Mouse (Mus musculus): ENCODE results near the gene Ctsk. TPM values are rescaled to one million over a fixed set of nuclear protein-coding genes. Genes with fewer than 3 reads are reported as not detected.

The Ctsk gene
- polyA plus RNA-seq, 1 experiment from 2014 or later: 2.4 TPM

DNA sequence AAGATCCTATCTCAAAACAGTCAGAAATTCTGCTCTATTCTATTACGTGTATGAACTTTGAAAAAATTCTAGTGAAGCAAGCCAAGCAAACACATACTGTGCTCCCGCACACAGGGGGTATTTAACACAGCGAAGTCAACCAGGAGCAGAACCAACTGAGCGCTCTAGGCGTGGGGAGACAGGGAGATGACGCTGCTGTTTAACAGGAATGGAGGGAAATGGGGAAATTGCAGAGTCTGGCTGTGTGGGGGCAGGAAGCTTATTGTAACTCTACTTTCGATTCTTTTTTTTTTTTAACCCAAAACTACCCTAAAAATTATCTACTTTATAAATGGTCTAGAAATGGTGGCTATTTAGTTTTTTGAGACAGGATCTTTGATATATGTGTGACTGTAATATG, 19.8 kb downstream of the Ctsk start:
- Histone ChIP-seq H3K27me3 (ENCODE audit: control insufficient read depth, insufficient read depth, low read length) (no peaks in the 10 kb centered on the region), H3K9ac (replicated peaks; ENCODE audit: low read depth, low read length) (no peak overlapping the region), H3K4me1 (ENCODE audit: control insufficient read depth, insufficient read depth, low read length) (no peaks in the 10 kb centered on the region), H3K4me2 (ENCODE audit: low read depth, low read length) (no peak overlapping the region), H3K9me3 (ENCODE audit: control insufficient read depth, low read length) (no peaks in the 10 kb centered on the region), H3K36me3 (ENCODE audit: control insufficient read depth, insufficient read depth, low read length) (no peaks in the 10 kb centered on the region), H3K4me3 (ENCODE audit: low read depth, low read length) (no peak overlapping the region), H3K27ac (ENCODE audit: low read depth, low read length) (no peak overlapping the region)
- no peak for ATAC-seq (ENCODE audit: low read depth)
- WGBS: 83% methylated on average over 7 of the region's 7 CpGs

DNA sequence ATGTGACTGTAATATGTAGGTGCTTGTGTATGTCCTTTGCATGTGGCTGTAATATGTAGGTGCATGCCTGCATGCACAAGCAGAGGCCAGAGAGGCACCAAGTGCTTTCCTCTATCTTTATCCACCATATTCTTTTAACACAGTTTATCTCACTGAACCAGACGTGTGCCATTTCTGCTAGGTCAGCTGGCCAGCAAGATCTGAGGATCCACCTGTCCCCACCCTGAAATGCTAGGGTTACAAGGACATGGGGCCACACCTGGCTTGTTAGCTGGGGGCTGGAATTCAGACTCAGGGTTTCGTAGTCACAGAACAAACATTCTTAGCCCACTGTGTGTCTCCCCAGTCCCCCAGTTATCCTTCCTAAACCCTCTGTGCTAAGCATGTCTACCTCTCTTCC, 20.3 kb downstream of the Ctsk start:
- H3K4me3 ChIP-seq (ENCODE audit: low read depth, low read length): no peak overlapping the region
- 85% methylated on average over 2 of the region's 2 CpGs for WGBS
- no peaks in the 10 kb centered on the region for H3K27me3 ChIP-seq (ENCODE audit: control insufficient read depth, insufficient read depth, low read length)
- no peak overlapping the region for H3K27ac ChIP-seq (ENCODE audit: low read depth, low read length)
- H3K9ac ChIP-seq (replicated peaks; ENCODE audit: low read depth, low read length): no peak overlapping the region
- no peaks in the 10 kb centered on the region for H3K4me1 ChIP-seq (ENCODE audit: control insufficient read depth, insufficient read depth, low read length)
- no peaks in the 10 kb centered on the region for H3K36me3 ChIP-seq (ENCODE audit: control insufficient read depth, insufficient read depth, low read length)
- ATAC-seq (ENCODE audit: low read depth): no peak
- H3K9me3 ChIP-seq (ENCODE audit: control insufficient read depth, low read length): no peaks in the 10 kb centered on the region
- no peak overlapping the region for H3K4me2 ChIP-seq (ENCODE audit: low read depth, low read length)

DNA sequence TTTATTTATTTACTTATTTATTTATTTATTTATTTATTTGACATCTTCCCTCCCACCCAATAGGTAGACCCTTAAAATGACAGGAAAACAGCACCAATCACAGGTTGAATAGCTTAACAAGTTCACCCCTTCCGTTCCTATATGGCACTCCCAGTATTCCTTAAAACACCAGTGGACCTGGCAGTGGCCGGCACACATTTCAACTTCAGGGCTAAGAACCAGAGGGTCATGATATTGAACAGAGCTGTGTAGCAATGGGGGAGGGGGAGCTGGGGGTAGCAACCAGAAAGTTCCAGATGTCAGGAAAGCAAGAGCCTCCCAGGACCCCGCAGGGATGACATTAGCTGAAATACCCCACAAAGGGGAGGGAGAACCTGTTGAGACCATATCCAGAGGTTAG, 21.0 kb downstream of the Ctsk start:
- Histone ChIP-seq H3K36me3 (ENCODE audit: control insufficient read depth, insufficient read depth, low read length) (no peaks in the 10 kb centered on the region), H3K4me2 (ENCODE audit: low read depth, low read length) (no peak overlapping the region), H3K27ac (ENCODE audit: low read depth, low read length) (no peak overlapping the region), H3K27me3 (ENCODE audit: control insufficient read depth, insufficient read depth, low read length) (no peaks in the 10 kb centered on the region), H3K4me3 (ENCODE audit: low read depth, low read length) (no peak overlapping the region), H3K9ac (replicated peaks; ENCODE audit: low read depth, low read length) (no peak overlapping the region), H3K4me1 (ENCODE audit: control insufficient read depth, insufficient read depth, low read length) (no peaks in the 10 kb centered on the region), H3K9me3 (ENCODE audit: control insufficient read depth, low read length) (no peaks in the 10 kb centered on the region)
- no peak for ATAC-seq (ENCODE audit: low read depth)
- WGBS: 94% methylated on average over 3 of the region's 3 CpGs

DNA sequence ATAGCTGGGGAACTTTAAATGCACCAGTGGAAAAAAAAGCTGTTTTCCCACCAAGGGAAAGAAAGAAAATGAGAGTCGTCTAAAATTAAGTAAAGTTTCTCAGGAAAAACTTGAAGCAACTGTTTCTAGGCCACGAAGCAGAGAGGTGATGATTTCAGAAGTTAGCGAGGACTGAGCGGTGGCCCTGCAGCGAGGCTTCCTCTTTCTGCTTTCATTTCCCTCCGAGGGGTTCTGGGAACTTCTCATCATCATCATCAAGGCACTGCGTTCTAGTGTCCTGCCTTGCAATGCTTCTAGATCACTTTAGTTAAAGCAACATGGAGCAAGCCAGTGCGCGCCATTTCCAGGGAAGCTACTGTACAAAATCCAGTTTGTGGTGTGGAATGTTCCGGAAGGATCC, 22.1 kb downstream of the Ctsk start:
- ATAC-seq (ENCODE audit: low read depth): no peak
- Histone ChIP-seq H3K36me3 (ENCODE audit: control insufficient read depth, insufficient read depth, low read length) (no peaks in the 10 kb centered on the region), H3K4me3 (ENCODE audit: low read depth, low read length) (no peak overlapping the region), H3K4me2 (ENCODE audit: low read depth, low read length) (no peak overlapping the region), H3K27me3 (ENCODE audit: control insufficient read depth, insufficient read depth, low read length) (no peaks in the 10 kb centered on the region), H3K9ac (replicated peaks; ENCODE audit: low read depth, low read length) (no peak overlapping the region), H3K27ac (ENCODE audit: low read depth, low read length) (no peak overlapping the region), H3K9me3 (ENCODE audit: control insufficient read depth, low read length) (no peaks in the 10 kb centered on the region), H3K4me1 (ENCODE audit: control insufficient read depth, insufficient read depth, low read length) (no peaks in the 10 kb centered on the region)
- WGBS: 88% methylated on average over 10 of the region's 10 CpGs

DNA sequence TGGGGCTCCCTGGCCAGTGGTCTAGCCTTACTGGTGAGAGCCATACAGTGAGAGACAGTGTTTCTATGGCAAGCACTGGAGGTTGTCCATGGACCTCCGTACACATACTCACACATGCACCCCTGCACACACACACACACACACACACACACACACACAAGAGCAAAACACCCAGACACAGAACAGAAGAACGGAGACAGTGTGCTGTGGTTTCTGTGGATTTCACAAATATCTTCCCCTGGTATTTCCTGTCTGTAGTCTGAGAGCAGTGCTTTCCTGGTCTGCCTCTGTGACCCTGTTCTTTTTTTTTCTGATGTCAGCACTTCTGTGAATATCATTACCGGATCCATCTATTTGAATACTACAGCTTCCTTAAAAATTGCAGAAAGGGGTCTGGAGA, 24.6 kb downstream of the Ctsk start:
- Histone ChIP-seq H3K4me3 (ENCODE audit: low read depth, low read length) (no peak overlapping the region), H3K9ac (replicated peaks; ENCODE audit: low read depth, low read length) (no peak overlapping the region), H3K4me2 (ENCODE audit: low read depth, low read length) (no peak overlapping the region), H3K27ac (ENCODE audit: low read depth, low read length) (no peak overlapping the region), H3K36me3 (ENCODE audit: control insufficient read depth, insufficient read depth, low read length) (no peaks in the 10 kb centered on the region), H3K9me3 (ENCODE audit: control insufficient read depth, low read length) (no peaks in the 10 kb centered on the region), H3K27me3 (ENCODE audit: control insufficient read depth, insufficient read depth, low read length) (no peaks in the 10 kb centered on the region), H3K4me1 (ENCODE audit: control insufficient read depth, insufficient read depth, low read length) (no peaks in the 10 kb centered on the region)
- 72% methylated on average over 3 of the region's 3 CpGs for WGBS
- ATAC-seq (ENCODE audit: low read depth): no peak

DNA sequence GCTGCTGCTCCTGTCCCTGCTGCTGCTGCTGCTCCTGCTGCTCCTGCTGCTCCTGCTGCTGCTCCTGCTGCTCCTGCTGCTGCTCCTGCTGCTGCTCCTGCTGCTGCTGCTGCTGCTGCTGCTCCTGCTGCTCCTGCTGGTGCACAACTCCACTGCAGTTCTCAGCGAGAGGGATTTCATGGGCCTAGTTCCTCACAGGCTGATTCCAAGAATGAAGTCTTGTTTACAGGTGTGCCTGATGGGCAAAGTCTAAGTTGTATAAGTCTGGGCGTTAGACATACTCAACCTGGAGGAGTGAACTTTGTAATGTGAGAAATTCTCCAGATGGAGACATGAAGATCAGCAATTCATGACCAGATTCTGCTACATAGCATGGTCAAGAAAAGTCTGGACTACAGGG, 25.6 kb downstream of the Ctsk start:
- Histone ChIP-seq H3K4me2 (ENCODE audit: low read depth, low read length) (no peak overlapping the region), H3K9me3 (ENCODE audit: control insufficient read depth, low read length) (no peaks in the 10 kb centered on the region), H3K4me1 (ENCODE audit: control insufficient read depth, insufficient read depth, low read length) (no peaks in the 10 kb centered on the region), H3K27me3 (ENCODE audit: control insufficient read depth, insufficient read depth, low read length) (no peaks in the 10 kb centered on the region), H3K27ac (ENCODE audit: low read depth, low read length) (no peak overlapping the region), H3K36me3 (ENCODE audit: control insufficient read depth, insufficient read depth, low read length) (no peaks in the 10 kb centered on the region), H3K4me3 (ENCODE audit: low read depth, low read length) (no peak overlapping the region), H3K9ac (replicated peaks; ENCODE audit: low read depth, low read length) (no peak overlapping the region)
- WGBS: 78% methylated on average over 2 of the region's 2 CpGs
- no peak for ATAC-seq (ENCODE audit: low read depth)

DNA sequence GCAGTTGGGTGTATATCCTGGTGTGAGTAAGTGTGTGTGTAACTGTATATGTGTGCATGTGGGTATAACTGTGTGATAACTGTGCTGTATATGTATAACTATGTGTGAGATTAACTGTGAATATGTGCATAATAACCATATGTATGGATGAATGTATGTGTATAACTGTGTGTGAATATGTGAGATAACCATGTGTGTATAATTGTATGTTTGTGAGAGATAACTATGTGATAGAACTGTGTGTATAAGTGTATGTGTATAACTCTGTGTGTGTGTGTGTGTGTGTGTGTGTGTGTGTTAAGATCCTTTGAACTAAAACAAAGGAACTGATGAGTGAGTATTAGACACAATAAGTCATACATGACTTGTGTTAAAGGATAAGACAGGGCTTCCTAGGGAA, 27.1 kb downstream of the Ctsk start:
- H3K36me3 ChIP-seq (ENCODE audit: control insufficient read depth, insufficient read depth, low read length): no peaks in the 10 kb centered on the region
- H3K4me2 ChIP-seq (ENCODE audit: low read depth, low read length): no peak overlapping the region
- no peak overlapping the region for H3K4me3 ChIP-seq (ENCODE audit: low read depth, low read length)
- no peaks in the 10 kb centered on the region for H3K4me1 ChIP-seq (ENCODE audit: control insufficient read depth, insufficient read depth, low read length)
- H3K9me3 ChIP-seq (ENCODE audit: control insufficient read depth, low read length): no peaks in the 10 kb centered on the region
- ATAC-seq (ENCODE audit: low read depth): no peak
- no peak overlapping the region for H3K9ac ChIP-seq (replicated peaks; ENCODE audit: low read depth, low read length)
- H3K27me3 ChIP-seq (ENCODE audit: control insufficient read depth, insufficient read depth, low read length): no peaks in the 10 kb centered on the region
- H3K27ac ChIP-seq (ENCODE audit: low read depth, low read length): no peak overlapping the region

DNA sequence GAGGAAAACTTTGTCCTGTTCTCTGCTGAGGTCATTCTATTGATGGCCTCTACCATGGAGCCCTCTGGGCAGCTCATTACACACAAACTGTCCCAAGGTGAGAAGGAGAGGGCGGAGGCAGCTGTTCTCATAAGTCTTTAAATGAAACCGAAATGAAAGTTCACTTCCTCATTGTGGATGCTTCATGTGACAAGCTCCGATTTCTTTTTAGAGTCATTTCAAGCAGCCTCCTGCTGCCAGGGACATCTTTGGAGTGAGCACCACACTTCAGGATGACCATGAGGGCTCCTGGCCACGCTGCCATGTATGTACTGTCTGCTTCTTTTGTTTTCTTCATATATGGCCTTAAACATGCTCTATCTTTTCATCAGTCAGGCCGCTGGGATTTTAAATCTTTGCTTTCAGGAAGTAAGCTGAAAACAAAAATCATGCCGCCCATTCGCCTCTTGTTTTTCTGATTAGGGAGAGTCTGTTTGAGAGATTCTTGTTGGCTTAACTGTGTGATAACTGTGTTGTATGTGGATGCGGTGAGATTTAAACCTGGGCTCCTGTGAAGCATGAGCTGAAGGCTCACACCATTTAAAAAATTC, 27.7 kb downstream of the Ctsk start, which contains the start of gene Ctss:
Gene Ctss, plus strand, starts transcription at position 165 of the 590 bp plus-strand sequence.
- no peak within 1 kb of the TSS for H3K27ac ChIP-seq (ENCODE audit: low read depth, low read length)

DNA sequence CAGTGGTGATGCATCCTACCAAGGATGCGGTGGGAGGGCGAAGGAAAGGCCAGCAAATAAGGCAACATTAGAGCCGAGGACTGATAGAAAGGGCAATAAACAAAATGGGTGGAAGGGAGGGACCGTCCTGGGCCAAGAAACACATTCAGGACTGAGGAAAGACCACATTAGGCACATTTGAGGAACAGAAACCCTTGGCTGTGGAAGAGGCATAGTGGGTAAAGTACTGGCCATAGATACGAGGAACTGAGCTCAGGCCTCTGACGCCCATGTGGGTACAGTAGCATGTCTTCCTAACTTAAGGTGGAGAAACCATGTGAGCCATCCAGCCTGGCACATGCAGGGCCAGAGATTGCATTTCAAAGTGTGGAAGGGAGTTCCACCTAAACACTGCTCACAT, 30.8 kb downstream of the Ctsk start:
- H3K4me3 ChIP-seq (ENCODE audit: low read depth, low read length): no peak overlapping the region
- ATAC-seq (ENCODE audit: low read depth): no peak
- H3K9ac ChIP-seq (replicated peaks; ENCODE audit: low read depth, low read length): no peak overlapping the region
- no peaks in the 10 kb centered on the region for H3K9me3 ChIP-seq (ENCODE audit: control insufficient read depth, low read length)
- H3K27ac ChIP-seq (ENCODE audit: low read depth, low read length): no peak overlapping the region
- H3K27me3 ChIP-seq (ENCODE audit: control insufficient read depth, insufficient read depth, low read length): no peaks in the 10 kb centered on the region
- no peaks in the 10 kb centered on the region for H3K4me1 ChIP-seq (ENCODE audit: control insufficient read depth, insufficient read depth, low read length)
- no peaks in the 10 kb centered on the region for H3K36me3 ChIP-seq (ENCODE audit: control insufficient read depth, insufficient read depth, low read length)
- H3K4me2 ChIP-seq (ENCODE audit: low read depth, low read length): no peak overlapping the region
- 84% methylated on average over 6 of the region's 6 CpGs for WGBS

More for the DNA sequence above, 27.7 kb downstream of the Ctsk start, which contains the start of gene Ctss:
- Histone ChIP-seq H3K9me3 (ENCODE audit: control insufficient read depth, low read length) (no peaks in the 10 kb centered on the region), H3K4me1 (ENCODE audit: control insufficient read depth, insufficient read depth, low read length) (no peaks in the 10 kb centered on the region), H3K4me2 (ENCODE audit: low read depth, low read length) (no peak within 1 kb of the TSS), H3K27me3 (ENCODE audit: control insufficient read depth, insufficient read depth, low read length) (no peaks in the 10 kb centered on the region), H3K36me3 (ENCODE audit: control insufficient read depth, insufficient read depth, low read length) (no peaks in the 10 kb centered on the region), H3K4me3 (ENCODE audit: low read depth, low read length) (no peak within 1 kb of the TSS), H3K9ac (replicated peaks; ENCODE audit: low read depth, low read length) (no peak within 1 kb of the TSS)
- 90% methylated on average over 8 of the region's 8 CpGs for WGBS
- no peak for ATAC-seq (ENCODE audit: low read depth)

Measured in neural tube, embryonic 14.5 days (tissue).